Comparison of ENCODE assay signal across 24 mouse cellular contexts in the genomic region with DNA sequence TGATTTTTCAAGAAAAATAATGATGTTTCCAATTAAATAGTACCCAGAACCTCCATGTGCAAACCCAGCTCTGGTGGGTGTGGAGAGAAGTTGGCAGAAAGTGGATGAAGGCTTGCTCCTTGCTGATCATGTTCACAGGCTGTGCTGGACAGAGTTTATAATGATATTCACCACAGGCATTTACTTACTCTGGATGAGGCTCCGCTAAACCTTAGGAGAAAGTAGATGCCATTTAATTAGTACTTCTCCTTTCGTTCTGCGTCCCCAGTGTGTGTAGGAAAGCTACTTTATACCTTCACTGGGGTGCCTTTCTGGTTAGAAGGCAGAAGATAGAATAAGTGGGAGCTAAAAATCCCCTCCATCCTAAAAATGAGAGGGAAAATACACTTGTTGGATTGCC. TPM values are rescaled to one million over a fixed set of nuclear protein-coding genes. Genes with fewer than 3 reads are reported as not detected.
DNase-seq lines count a peak whose midpoint lies in the region; ATAC-seq and TF ChIP-seq lines count a peak whose summit lies in the region.
"Had no signal": no experiment of that assay in that cellular context is flagged by ENCODE, and none has a peak within 500 bp of the region (broad histone marks: within the 10 kb centered on the region; RNA-seq: fewer than 3 reads in every experiment).

No protein-coding gene starts in this region.

- H3K9ac ChIP-seq in hindbrain, embryonic 16.5 days (ENCODE audit: low read depth, low read length), result no peak overlapping the region
- H3K9ac ChIP-seq in forebrain, embryonic 14.5 days (ENCODE audit: low read length), result no peak overlapping the region
- no peak overlapping the region for H3K9ac ChIP-seq in midbrain, embryonic 14.5 days (replicated peaks; ENCODE audit: low read length)
- H3K9ac ChIP-seq: embryonic facial prominence, embryonic 13.5 days; heart, embryonic 13.5 days; intestine, embryonic 15.5 days; liver, embryonic 13.5 days had no signal

- no peak overlapping the region for H3K4me2 ChIP-seq in hindbrain, embryonic 16.5 days (ENCODE audit: low read length)
- no peak overlapping the region for H3K4me2 ChIP-seq in forebrain, embryonic 14.5 days (ENCODE audit: low read length)
- peak overlapping the region; percentile 43; the same call in 1 of the 2 replicates for H3K4me2 ChIP-seq in midbrain, embryonic 14.5 days (ENCODE audit: low read length)
- H3K4me2 ChIP-seq: embryonic facial prominence, embryonic 13.5 days; heart, embryonic 13.5 days; intestine, embryonic 15.5 days; liver, embryonic 13.5 days had no signal

- WGBS in hindbrain, embryonic 10.5 days, result 72% methylated on average over 3 of the region's 3 CpGs
- WGBS in hindbrain, embryonic 16.5 days, result 66% methylated on average over 3 of the region's 3 CpGs
- 29% methylated on average over 3 of the region's 3 CpGs for WGBS in forebrain, embryonic 14.5 days
- 49% methylated on average over 3 of the region's 3 CpGs for WGBS in midbrain, embryonic 14.5 days

- TF ChIP-seq CTCF in brain, embryonic 14.5 days (IDR thresholded peaks at IDR 0.05; ENCODE audit: borderline replicate concordance, extremely low read depth, insufficient read depth, insufficient read length), result no peak

- DNase-seq in hindbrain, embryonic 10.5 days (ENCODE audit: low spot score), result no peak
- peak; percentile 36 for DNase-seq in brain, embryonic 14.5 days (ENCODE audit: low read depth)
- peak; percentile 3 for DNase-seq in forebrain, embryonic 14.5 days (ENCODE audit: low spot score)
- peak; percentile 4 for DNase-seq in midbrain, embryonic 14.5 days
- DNase-seq in spleen, postnatal 4 days (ENCODE audit: low spot score in 2 of 2), result no peak
- DNase-seq: cerebellum, adult 9-10 months; cerebellum, postnatal 36 days; embryo, embryonic 11 days; gastrocnemius, postnatal 10 days; heart, postnatal 10 days; left cerebral cortex, postnatal 4 days; liver, embryonic 13.5 days; lung, adult 18-20 months; lung, postnatal 4 days; right cerebral cortex, postnatal 25 days; thymus, postnatal 25 days had no signal

- TF ChIP-seq POLR2A in brain, embryonic 14.5 days (IDR thresholded peaks at IDR 0.05; ENCODE audit: borderline replicate concordance, extremely low read depth, insufficient read depth, insufficient read length, poor library complexity, severe bottlenecking), result no peak

- peaks cover 27% of the 10 kb centered on the region for H3K4me1 ChIP-seq in hindbrain, embryonic 10.5 days (replicated peaks)
- peaks cover 7% of the 10 kb centered on the region for H3K4me1 ChIP-seq in hindbrain, embryonic 16.5 days (ENCODE audit: control insufficient read depth, insufficient read depth, low read depth, low read length)
- H3K4me1 ChIP-seq in forebrain, embryonic 14.5 days (ENCODE audit: control insufficient read depth, insufficient read depth, low read length), result peaks cover 16% of the 10 kb centered on the region
- peaks cover 13% of the 10 kb centered on the region for H3K4me1 ChIP-seq in midbrain, embryonic 14.5 days (ENCODE audit: control insufficient read depth, insufficient read depth, low read length)
- H3K4me1 ChIP-seq: liver, embryonic 13.5 days; megakaryocyte, embryonic 14.5 days had no signal

- H3K27ac ChIP-seq in hindbrain, embryonic 10.5 days, result peak overlapping the region; percentile 84
- no peak overlapping the region for H3K27ac ChIP-seq in hindbrain, embryonic 16.5 days (ENCODE audit: low read depth, low read length)
- H3K27ac ChIP-seq in forebrain, embryonic 14.5 days (ENCODE audit: low read depth, low read length), result no peak overlapping the region
- no peak overlapping the region for H3K27ac ChIP-seq in midbrain, embryonic 14.5 days (replicated peaks; ENCODE audit: low read depth, low read length)
- H3K27ac ChIP-seq: embryonic facial prominence, embryonic 13.5 days; heart, embryonic 13.5 days; intestine, embryonic 15.5 days; liver, embryonic 13.5 days had no signal

- H3K27me3 ChIP-seq in hindbrain, embryonic 10.5 days (ENCODE audit: insufficient read depth, poor library complexity, severe bottlenecking), result no peaks in the 10 kb centered on the region
- H3K27me3 ChIP-seq in hindbrain, embryonic 16.5 days (replicated peaks; ENCODE audit: control insufficient read depth, insufficient read depth, low read length), result no peaks in the 10 kb centered on the region
- H3K27me3 ChIP-seq in forebrain, embryonic 14.5 days (replicated peaks; ENCODE audit: control insufficient read depth, insufficient read depth, low read length), result no peaks in the 10 kb centered on the region
- no peaks in the 10 kb centered on the region for H3K27me3 ChIP-seq in midbrain, embryonic 14.5 days (ENCODE audit: control insufficient read depth, insufficient read depth, low read length)
- H3K27me3 ChIP-seq: embryonic facial prominence, embryonic 13.5 days; heart, embryonic 13.5 days; intestine, embryonic 15.5 days; liver, embryonic 13.5 days; megakaryocyte, embryonic 14.5 days had no signal

- H3K4me3 ChIP-seq in hindbrain, embryonic 10.5 days, result no peak overlapping the region
- H3K4me3 ChIP-seq in hindbrain, embryonic 16.5 days (ENCODE audit: low read length), result no peak overlapping the region
- no peak overlapping the region for H3K4me3 ChIP-seq in forebrain, embryonic 14.5 days (ENCODE audit: low read depth, low read length)
- H3K4me3 ChIP-seq in midbrain, embryonic 14.5 days (replicated peaks; ENCODE audit: low read depth, low read length), result no peak overlapping the region
- H3K4me3 ChIP-seq: embryonic facial prominence, embryonic 13.5 days; heart, embryonic 13.5 days; intestine, embryonic 15.5 days; liver, embryonic 13.5 days; megakaryocyte, embryonic 14.5 days had no signal

- H3K36me3 ChIP-seq in hindbrain, embryonic 10.5 days, result no peaks in the 10 kb centered on the region
- H3K36me3 ChIP-seq in hindbrain, embryonic 16.5 days (ENCODE audit: control insufficient read depth, insufficient read depth, low read length), result no peaks in the 10 kb centered on the region
- H3K36me3 ChIP-seq in forebrain, embryonic 14.5 days (ENCODE audit: control insufficient read depth, insufficient read depth, low read length), result no peaks in the 10 kb centered on the region
- no peaks in the 10 kb centered on the region for H3K36me3 ChIP-seq in midbrain, embryonic 14.5 days (ENCODE audit: control insufficient read depth, insufficient read depth, low read length)
- H3K36me3 ChIP-seq: embryonic facial prominence, embryonic 13.5 days; heart, embryonic 13.5 days; intestine, embryonic 15.5 days; liver, embryonic 13.5 days had no signal

- H3K9me3 ChIP-seq in hindbrain, embryonic 10.5 days, result no peaks in the 10 kb centered on the region
- H3K9me3 ChIP-seq in hindbrain, embryonic 16.5 days (ENCODE audit: control insufficient read depth, low read length), result no peaks in the 10 kb centered on the region
- no peaks in the 10 kb centered on the region for H3K9me3 ChIP-seq in forebrain, embryonic 14.5 days (replicated peaks; ENCODE audit: control insufficient read depth, low read length)
- no peaks in the 10 kb centered on the region for H3K9me3 ChIP-seq in midbrain, embryonic 14.5 days (ENCODE audit: control insufficient read depth, low read length)
- H3K9me3 ChIP-seq: embryonic facial prominence, embryonic 13.5 days; heart, embryonic 13.5 days; intestine, embryonic 15.5 days; liver, embryonic 13.5 days had no signal

- no peak for ATAC-seq in hindbrain, embryonic 16.5 days
- no peak for ATAC-seq in forebrain, embryonic 14.5 days
- no peak for ATAC-seq in midbrain, embryonic 14.5 days (ENCODE audit: low FRiP score, low TSS enrichment)
- ATAC-seq in inflammation-experienced regulatory T-cells, adult 6 months, result no peak
- ATAC-seq: CD4-positive, CD25-positive, alpha-beta regulatory T cell, adult 4 months; intestine, embryonic 15.5 days; lung, postnatal 0 days had no signal

RNA-seq across cellular contexts. Expression of a gene that starts 53.5 kb away (rescaled TPM):
- polyA plus RNA-seq in hindbrain, embryonic 10.5 days (2016; fragmentation: Nextera tagmentation; extraction: Ambion mirVana), result 8.4 and 12.6 TPM in 2 replicates
- polyA plus RNA-seq in hindbrain, embryonic 16.5 days (2015; fragmentation: Nextera tagmentation; extraction: Ambion mirVana), result 36.2 and 38.7 TPM in 2 replicates
- 41.9 and 52.7 TPM in 2 replicates for polyA plus RNA-seq in brain, embryonic 14.5 days (2012; rRNA removed)
- polyA plus RNA-seq in forebrain, embryonic 14.5 days (2014; fragmentation: Nextera tagmentation; extraction: Ambion mirVana), result 18.6 and 24.1 TPM in 2 replicates
- 35.6 and 43.0 TPM in 2 replicates for polyA plus RNA-seq in midbrain, embryonic 14.5 days (2014; fragmentation: Nextera tagmentation; extraction: Ambion mirVana)
- polyA plus RNA-seq in inflammation-experienced regulatory T-cells, adult 6 months (2017; shearing (Covaris generic)), result not detected
- polyA plus RNA-seq: CD4-positive, CD25-positive, alpha-beta regulatory T cell, adult 4 months had no signal

Comparison
In these comparisons a context has a peak if more than half of its experiments do, and no peak if none do; other contexts are left out.
1. DNase-seq: peak in brain, embryonic 14.5 days (single experiment), forebrain, embryonic 14.5 days (single experiment) and midbrain, embryonic 14.5 days (single experiment); none in hindbrain, embryonic 10.5 days (single experiment) and spleen, postnatal 4 days (0 of 2).